Mouse (Mus musculus): ENCODE results near the gene Cobl. TPM values are rescaled to one million over a fixed set of nuclear protein-coding genes. Genes with fewer than 3 reads are reported as not detected.

Cobl gene
- polyA plus RNA-seq, 1 experiment from 2014 or later, result 7.6 TPM

- no peak overlapping the region for H3K4me2 ChIP-seq (replicated peaks; ENCODE audit: low read depth, low read length)
- peaks cover 9% of the 10 kb centered on the region; the same call in 1 of the 2 replicates for H3K4me1 ChIP-seq (ENCODE audit: insufficient read depth, low read length)
- 75% methylated on average over 1 of the region's 1 CpGs for WGBS
- 0 out of 2 replicates have a peak, but pooled peaks cover 4% of the 10 kb centered on the region for H3K27me3 ChIP-seq (ENCODE audit: insufficient read depth, low read length)
- ATAC-seq (ENCODE audit: low FRiP score, low TSS enrichment), result no peak
- no peak overlapping the region for H3K4me3 ChIP-seq (ENCODE audit: low read length)
- H3K27ac ChIP-seq (ENCODE audit: low read length), result no peak overlapping the region
- no peak overlapping the region for H3K9ac ChIP-seq (replicated peaks; ENCODE audit: low read length)
- no peaks in the 10 kb centered on the region for H3K36me3 ChIP-seq (ENCODE audit: insufficient read depth, low read length)
- no peaks in the 10 kb centered on the region for H3K9me3 ChIP-seq (ENCODE audit: low read length)
Observed at GRCm38 (mm10) chr11:12469638-12470037, 4.9 kb upstream of the Cobl start.

DNA sequence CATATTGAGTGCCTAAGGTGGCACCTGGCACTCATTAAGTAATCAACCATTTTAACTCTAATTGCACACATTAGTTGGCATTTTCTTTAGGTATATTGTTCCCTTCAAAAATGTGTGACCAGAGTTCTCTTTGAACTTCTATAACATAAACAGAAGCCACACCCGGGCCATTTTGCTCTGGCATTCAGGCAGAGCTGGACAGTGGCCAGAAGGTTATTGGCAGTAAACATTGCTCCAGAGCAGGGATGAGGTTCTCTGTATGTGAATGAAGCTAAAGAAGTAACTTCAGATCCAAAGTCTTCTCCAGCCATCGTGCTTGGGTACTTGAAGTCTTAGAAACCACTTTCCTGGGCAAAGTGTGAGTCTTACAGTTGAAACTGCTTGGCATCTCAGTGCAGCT lies 3.9 kb upstream of the Cobl start:
- Histone ChIP-seq H3K4me2 (replicated peaks; ENCODE audit: low read depth, low read length) (no peak overlapping the region), H3K9me3 (ENCODE audit: low read length) (no peaks in the 10 kb centered on the region), H3K36me3 (ENCODE audit: insufficient read depth, low read length) (no peaks in the 10 kb centered on the region), H3K27ac (ENCODE audit: low read length) (no peak overlapping the region), H3K27me3 (ENCODE audit: insufficient read depth, low read length) (peaks cover 10% of the 10 kb centered on the region; the same call in 1 of the 2 replicates), H3K4me1 (ENCODE audit: insufficient read depth, low read length) (peaks cover 10% of the 10 kb centered on the region; the same call in 1 of the 2 replicates), H3K4me3 (ENCODE audit: low read length) (no peak overlapping the region), H3K9ac (replicated peaks; ENCODE audit: low read length) (no peak overlapping the region)
- ATAC-seq (ENCODE audit: low FRiP score, low TSS enrichment), result no peak
- WGBS, result 76% methylated on average over 2 of the region's 2 CpGs

GRCm38 (mm10) chr11:12467836-12468235 lies 3.1 kb upstream of the Cobl start:
- no peak overlapping the region for H3K27ac ChIP-seq (ENCODE audit: low read length)
- no peak overlapping the region for H3K4me2 ChIP-seq (replicated peaks; ENCODE audit: low read depth, low read length)
- no peak for ATAC-seq (ENCODE audit: low FRiP score, low TSS enrichment)
- no peak overlapping the region for H3K4me3 ChIP-seq (ENCODE audit: low read length)
- H3K4me1 ChIP-seq (ENCODE audit: insufficient read depth, low read length), result peaks cover 5% of the 10 kb centered on the region; the same call in 1 of the 2 replicates
- WGBS, result 89% methylated on average over 1 of the region's 1 CpGs
- H3K27me3 ChIP-seq (ENCODE audit: insufficient read depth, low read length), result peaks cover 13% of the 10 kb centered on the region; the same call in 1 of the 2 replicates
- no peaks in the 10 kb centered on the region for H3K36me3 ChIP-seq (ENCODE audit: insufficient read depth, low read length)
- H3K9ac ChIP-seq (replicated peaks; ENCODE audit: low read length), result no peak overlapping the region
- no peaks in the 10 kb centered on the region for H3K9me3 ChIP-seq (ENCODE audit: low read length)

DNA sequence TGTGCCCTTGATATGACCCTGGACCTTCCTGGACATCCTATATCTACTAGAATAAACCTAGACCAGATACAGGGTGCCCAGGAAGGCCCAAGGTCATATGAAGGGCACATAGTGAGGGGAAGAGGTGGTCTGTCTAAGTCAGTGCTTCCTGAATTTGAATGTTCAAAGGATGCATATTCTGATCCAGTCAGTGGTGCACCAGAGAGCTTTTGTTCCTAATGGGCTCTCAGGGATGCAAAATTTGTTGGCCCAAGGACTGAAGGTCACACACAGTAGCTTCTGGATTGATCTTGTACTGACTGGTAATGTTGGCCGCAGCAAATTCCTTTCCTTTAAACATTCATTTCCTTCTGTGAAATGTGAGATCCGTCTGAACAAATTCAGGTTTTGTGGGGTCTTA lies 2.5 kb upstream of the Cobl start:
- no peak overlapping the region for H3K9ac ChIP-seq (replicated peaks; ENCODE audit: low read length)
- no peak overlapping the region for H3K27ac ChIP-seq (ENCODE audit: low read length)
- H3K4me2 ChIP-seq (replicated peaks; ENCODE audit: low read depth, low read length), result no peak overlapping the region
- 71% methylated on average over 2 of the region's 2 CpGs for WGBS
- no peak overlapping the region for H3K4me3 ChIP-seq (ENCODE audit: low read length)
- H3K36me3 ChIP-seq (ENCODE audit: insufficient read depth, low read length), result no peaks in the 10 kb centered on the region
- peaks cover 13% of the 10 kb centered on the region; the same call in 1 of the 2 replicates for H3K27me3 ChIP-seq (ENCODE audit: insufficient read depth, low read length)
- H3K4me1 ChIP-seq (ENCODE audit: insufficient read depth, low read length), result peaks cover 5% of the 10 kb centered on the region; the same call in 1 of the 2 replicates
- ATAC-seq (ENCODE audit: low FRiP score, low TSS enrichment), result no peak
- H3K9me3 ChIP-seq (ENCODE audit: low read length), result no peaks in the 10 kb centered on the region

DNA sequence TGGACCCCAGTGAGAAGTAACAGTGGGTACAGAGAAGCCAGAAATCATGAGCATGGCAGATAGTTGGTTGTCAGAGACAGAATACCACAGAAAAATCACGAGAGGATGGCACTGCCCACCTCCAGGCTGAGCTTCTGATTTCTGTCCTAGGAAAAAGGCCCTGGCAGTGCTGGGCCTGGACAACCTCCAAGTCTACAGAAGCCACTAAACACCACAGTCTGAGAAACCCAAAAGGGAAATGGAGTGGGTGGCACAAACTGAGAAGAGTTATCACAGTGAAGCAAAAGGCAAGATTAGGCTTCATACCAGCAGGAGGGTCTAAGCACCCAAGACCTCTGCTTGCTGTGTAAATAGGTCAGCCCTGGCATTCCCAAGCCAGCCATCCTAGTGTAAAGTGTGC lies 1.8 kb upstream of the Cobl start:
- Histone ChIP-seq H3K9me3 (ENCODE audit: low read length) (no peaks in the 10 kb centered on the region), H3K4me1 (ENCODE audit: insufficient read depth, low read length) (peaks cover 5% of the 10 kb centered on the region; the same call in 1 of the 2 replicates), H3K4me2 (replicated peaks; ENCODE audit: low read depth, low read length) (no peak overlapping the region), H3K36me3 (ENCODE audit: insufficient read depth, low read length) (no peaks in the 10 kb centered on the region), H3K9ac (replicated peaks; ENCODE audit: low read length) (no peak overlapping the region), H3K27ac (ENCODE audit: low read length) (no peak overlapping the region), H3K27me3 (ENCODE audit: insufficient read depth, low read length) (peaks cover 13% of the 10 kb centered on the region; the same call in 1 of the 2 replicates), H3K4me3 (ENCODE audit: low read length) (no peak overlapping the region)
- WGBS, result 59% methylated on average over 1 of the region's 1 CpGs
- no peak for ATAC-seq (ENCODE audit: low FRiP score, low TSS enrichment)

DNA sequence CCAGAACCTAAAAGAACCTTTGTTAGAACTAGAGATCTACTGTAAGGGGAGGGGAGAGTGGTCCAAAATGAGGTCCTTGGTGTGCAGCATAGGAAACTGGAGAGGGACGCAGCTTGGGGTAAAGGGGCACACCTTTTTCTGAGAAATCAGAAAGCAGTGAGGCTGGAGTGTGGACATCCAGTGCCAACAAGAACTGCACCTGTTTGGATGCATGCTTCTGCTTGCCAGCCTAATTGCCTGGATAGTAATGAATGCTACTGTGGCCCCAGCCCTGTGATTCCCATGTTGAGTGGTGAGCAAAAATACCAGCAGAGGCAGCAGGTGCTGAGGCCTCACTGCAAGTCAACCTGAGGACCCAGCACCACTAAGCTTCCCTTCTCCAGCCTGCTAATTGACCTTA lies 469 bp upstream of the Cobl start:
- H3K27me3 ChIP-seq (ENCODE audit: insufficient read depth, low read length), result peaks cover 13% of the 10 kb centered on the region; the same call in 1 of the 2 replicates
- WGBS, result 35% methylated on average over 1 of the region's 1 CpGs
- H3K4me3 ChIP-seq (ENCODE audit: low read length), result peak overlapping the region; percentile 75
- H3K4me1 ChIP-seq (ENCODE audit: insufficient read depth, low read length), result peaks cover 5% of the 10 kb centered on the region; the same call in 1 of the 2 replicates
- ATAC-seq (ENCODE audit: low FRiP score, low TSS enrichment), result peak; percentile 32; the same call in 1 of the 2 replicates
- peak overlapping the region; percentile 43; the same call in 1 of the 2 replicates for H3K27ac ChIP-seq (ENCODE audit: low read length)
- H3K4me2 ChIP-seq (replicated peaks; ENCODE audit: low read depth, low read length), result peak overlapping the region; percentile 89
- peak overlapping the region; percentile 72 for H3K9ac ChIP-seq (replicated peaks; ENCODE audit: low read length)
- H3K9me3 ChIP-seq (ENCODE audit: low read length), result no peaks in the 10 kb centered on the region
- H3K36me3 ChIP-seq (ENCODE audit: insufficient read depth, low read length), result no peaks in the 10 kb centered on the region

DNA sequence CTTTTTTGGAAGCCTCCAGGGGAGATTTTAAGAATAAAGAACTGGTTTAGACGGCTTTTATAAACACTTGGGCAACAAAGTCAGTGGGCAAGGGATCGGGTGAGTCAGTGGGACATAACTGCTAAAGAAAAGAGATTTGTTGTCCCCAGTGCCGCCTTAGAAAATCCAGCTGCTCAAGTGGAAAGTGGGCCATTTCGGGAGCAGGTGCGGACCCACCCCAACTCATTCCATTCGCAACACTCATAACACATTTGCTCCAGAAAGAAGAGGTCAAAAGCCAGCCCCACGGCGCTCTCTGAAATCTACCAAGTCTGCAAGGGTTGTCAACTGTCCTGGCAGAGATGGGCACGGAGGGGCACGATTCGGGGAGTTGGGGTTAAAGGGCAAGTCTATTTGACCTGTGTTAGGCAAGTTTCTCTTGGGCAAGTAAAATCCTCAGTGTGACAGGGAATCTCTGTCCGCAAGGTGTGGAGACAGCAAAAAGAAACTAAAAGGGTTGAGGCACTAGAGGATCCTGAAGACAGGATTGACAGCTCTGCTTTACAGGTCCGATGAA lies 1.1 kb downstream of the Cobl start:
- Histone ChIP-seq H3K4me1 (ENCODE audit: insufficient read depth, low read length) (peaks cover 5% of the 10 kb centered on the region; the same call in 1 of the 2 replicates), H3K27me3 (ENCODE audit: insufficient read depth, low read length) (peaks cover 13% of the 10 kb centered on the region; the same call in 1 of the 2 replicates), H3K4me3 (ENCODE audit: low read length) (peak overlapping the region; percentile 75), H3K9ac (replicated peaks; ENCODE audit: low read length) (peak overlapping the region; percentile 72), H3K4me2 (replicated peaks; ENCODE audit: low read depth, low read length) (peak overlapping the region; percentile 89), H3K9me3 (ENCODE audit: low read length) (no peaks in the 10 kb centered on the region), H3K27ac (ENCODE audit: low read length) (no peak overlapping the region), H3K36me3 (ENCODE audit: insufficient read depth, low read length) (no peaks in the 10 kb centered on the region)
- ATAC-seq (ENCODE audit: low FRiP score, low TSS enrichment), result no peak
- 53% methylated on average over 13 of the region's 13 CpGs for WGBS

DNA sequence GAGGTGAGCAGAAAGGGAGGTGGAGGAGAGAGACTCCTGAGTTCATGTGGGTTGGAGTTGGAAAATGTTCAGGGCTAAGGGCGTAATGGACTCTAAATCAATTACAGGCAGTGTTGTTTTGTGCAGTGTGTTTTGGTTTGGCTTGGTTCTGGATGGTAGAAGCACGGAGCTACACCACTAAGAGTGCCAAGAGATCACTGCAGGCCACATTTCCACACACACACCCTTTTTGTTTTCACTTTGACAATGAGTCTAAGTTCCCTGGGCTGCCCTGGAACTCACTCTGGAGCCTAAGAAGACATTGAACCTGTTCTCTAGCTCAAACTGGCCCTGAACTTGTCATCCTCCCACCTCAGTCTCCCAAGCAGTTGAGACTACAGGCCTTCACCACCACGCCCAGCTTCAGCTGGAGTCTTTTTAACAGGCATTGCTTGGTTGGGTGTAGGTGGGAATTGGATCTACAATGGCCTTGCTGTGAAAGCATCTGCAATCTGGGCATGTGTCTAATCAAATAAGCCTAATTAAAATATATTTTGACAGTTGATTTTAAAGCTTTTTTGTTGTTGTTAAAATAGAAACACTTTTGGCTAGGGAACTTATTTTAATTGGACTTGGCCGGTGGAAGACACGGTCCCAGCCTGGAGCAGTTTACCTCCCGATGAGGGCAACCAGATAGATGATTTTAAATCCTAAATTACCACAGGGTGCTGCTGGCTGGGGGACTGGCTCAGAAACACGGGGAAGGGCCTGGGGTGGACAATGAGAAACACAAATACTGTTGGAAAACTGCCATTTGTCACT lies 4.8 kb downstream of the Cobl start:
- Histone ChIP-seq H3K9ac (replicated peaks; ENCODE audit: low read length) (no peak overlapping the region), H3K27me3 (ENCODE audit: insufficient read depth, low read length) (peaks cover 11% of the 10 kb centered on the region; the same call in 1 of the 2 replicates), H3K4me3 (ENCODE audit: low read length) (no peak overlapping the region), H3K27ac (ENCODE audit: low read length) (no peak overlapping the region), H3K36me3 (ENCODE audit: insufficient read depth, low read length) (no peaks in the 10 kb centered on the region), H3K9me3 (ENCODE audit: low read length) (no peaks in the 10 kb centered on the region), H3K4me2 (replicated peaks; ENCODE audit: low read depth, low read length) (no peak overlapping the region), H3K4me1 (ENCODE audit: insufficient read depth, low read length) (peaks cover 5% of the 10 kb centered on the region; the same call in 1 of the 2 replicates)
- 75% methylated on average over 7 of the region's 7 CpGs for WGBS
- no peak for ATAC-seq (ENCODE audit: low FRiP score, low TSS enrichment)

DNA sequence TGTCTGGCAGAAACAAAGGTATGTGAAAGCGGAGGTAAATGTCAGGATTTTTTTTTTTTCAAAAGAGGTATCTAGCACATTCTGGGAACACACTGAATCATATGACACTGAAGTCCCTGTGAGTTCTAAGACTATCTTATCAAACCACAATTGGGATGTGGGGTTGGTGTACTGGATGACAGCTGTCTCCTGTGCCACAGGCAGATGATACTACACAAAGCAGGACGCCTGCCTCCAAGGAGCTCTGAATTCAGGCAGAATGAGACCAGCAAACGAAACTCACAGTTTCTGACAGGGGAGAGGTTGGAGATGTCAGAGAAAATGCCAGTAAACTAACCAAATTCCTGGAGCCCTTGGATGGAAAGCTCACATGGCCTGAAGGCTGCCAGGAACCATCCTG lies 5.9 kb downstream of the Cobl start:
- Histone ChIP-seq H3K4me1 (ENCODE audit: insufficient read depth, low read length) (0 out of 2 replicates have a peak, but pooled peaks cover under 1% of the 10 kb centered on the region), H3K9ac (replicated peaks; ENCODE audit: low read length) (no peak overlapping the region), H3K27ac (ENCODE audit: low read length) (no peak overlapping the region), H3K4me3 (ENCODE audit: low read length) (no peak overlapping the region), H3K4me2 (replicated peaks; ENCODE audit: low read depth, low read length) (no peak overlapping the region), H3K27me3 (ENCODE audit: insufficient read depth, low read length) (peaks cover 4% of the 10 kb centered on the region; the same call in 1 of the 2 replicates), H3K9me3 (ENCODE audit: low read length) (no peaks in the 10 kb centered on the region), H3K36me3 (ENCODE audit: insufficient read depth, low read length) (no peaks in the 10 kb centered on the region)
- WGBS, result 73% methylated on average over 3 of the region's 3 CpGs
- ATAC-seq (ENCODE audit: low FRiP score, low TSS enrichment), result no peak
